ENCODE assay signal across 17 mouse cellular contexts in the genomic region with DNA sequence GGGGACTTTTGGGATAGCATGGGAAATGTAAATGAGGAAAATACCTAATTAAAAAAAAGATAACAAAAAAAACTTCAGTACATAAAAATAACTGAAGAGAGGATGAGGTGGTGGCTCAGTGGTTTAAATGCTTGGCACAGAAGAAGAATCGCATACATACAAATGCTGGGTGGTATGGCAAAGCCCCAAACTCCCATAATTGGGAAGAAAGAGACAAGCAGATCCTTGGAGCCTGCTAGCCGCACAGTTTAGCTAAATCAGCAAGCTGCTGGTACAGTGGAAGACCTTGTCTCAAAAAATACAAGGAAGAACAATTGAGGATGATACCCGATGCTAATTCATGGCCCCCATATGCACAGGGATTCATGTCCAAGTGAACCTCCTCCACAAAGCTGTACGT.
"Had no signal": no experiment of that assay in that cellular context is flagged by ENCODE, and none has a peak within 500 bp of the region (broad histone marks: within the 10 kb centered on the region; RNA-seq: fewer than 3 reads in every experiment).

No protein-coding gene starts in this region.

- H3K4me2 ChIP-seq: lung, embryonic 14.5 days; midbrain, embryonic 12.5 days; neural tube, embryonic 13.5 days; neural tube, embryonic 15.5 days; stomach, embryonic 15.5 days had no signal

- H3K9me3 ChIP-seq: midbrain, embryonic 10.5 days; midbrain, embryonic 12.5 days; neural tube, embryonic 13.5 days; neural tube, embryonic 15.5 days; stomach, embryonic 15.5 days had no signal

- DNase-seq: lung, adult 18-20 months; lung, embryonic 14.5 days; lung, postnatal 10 days; lung, postnatal 4 days; midbrain, embryonic 14.5 days; right cerebral cortex, postnatal 14 days; thymus, adult 2 months; thymus, postnatal 25 days; thymus, postnatal 4 days had no signal

- H3K36me3 ChIP-seq: midbrain, embryonic 10.5 days; midbrain, embryonic 12.5 days; neural tube, embryonic 13.5 days; neural tube, embryonic 15.5 days; stomach, embryonic 15.5 days had no signal

- H3K27ac ChIP-seq: midbrain, embryonic 10.5 days; midbrain, embryonic 12.5 days; neural tube, embryonic 13.5 days; neural tube, embryonic 15.5 days; stomach, embryonic 15.5 days; stomach, postnatal 0 days had no signal

- ATAC-seq: midbrain, embryonic 16.5 days had no signal

- H3K27me3 ChIP-seq: midbrain, embryonic 12.5 days; neural tube, embryonic 13.5 days; neural tube, embryonic 15.5 days; stomach, embryonic 15.5 days had no signal

- H3K9ac ChIP-seq: lung, embryonic 14.5 days; midbrain, embryonic 12.5 days; neural tube, embryonic 13.5 days; neural tube, embryonic 15.5 days; stomach, embryonic 15.5 days had no signal

- H3K4me3 ChIP-seq: midbrain, embryonic 10.5 days; midbrain, embryonic 12.5 days; myocyte; neural tube, embryonic 13.5 days; neural tube, embryonic 15.5 days; stomach, embryonic 15.5 days had no signal

- H3K4me1 ChIP-seq: midbrain, embryonic 10.5 days; midbrain, embryonic 12.5 days; neural tube, embryonic 13.5 days; neural tube, embryonic 15.5 days; stomach, embryonic 15.5 days had no signal
